Mouse (Mus musculus) ES-E14 (cell line): Measurements from ENCODE around the gene Rbm6. TPM values are rescaled to one million over a fixed set of nuclear protein-coding genes. Genes with fewer than 3 reads are reported as not detected.
A peak's percentile ranks its signal among the peaks of the same experiment; 100 is the strongest.

Source experiments
- DNase-seq: peaks from one replicate; pipeline ENCODE4 v3.0.0-alpha.2; 2013; ENCODE audit warnings: low read depth, low spot score
- H3K27ac ChIP-seq: 2 replicates; pipeline ENCODE4 v1.5.1; 2012; ENCODE audit warnings: low read depth, mild to moderate bottlenecking, low read length, moderate library complexity, mixed read lengths; ENCODE audit not compliant: poor library complexity, insufficient read depth, severe bottlenecking
- H3K36me3 ChIP-seq: 2 replicates; pipeline ENCODE4 v1.6.1; 2012; ENCODE audit warnings: mild to moderate bottlenecking, low read length, moderate library complexity, mixed read lengths; ENCODE audit not compliant: control insufficient read depth, poor library complexity, insufficient read depth, severe bottlenecking
- H3K4me1 ChIP-seq, 2 experiments: fragments of 150-350 bp in 1 of 2; sonication (generic) in 1 of 2; 2 replicates each; pipeline ENCODE4 v1.6.1; 2012; ENCODE audit warnings: low read length in 2 of 2, mild to moderate bottlenecking in 1 of 2, mixed read lengths in 1 of 2; ENCODE audit not compliant: control insufficient read depth in 2 of 2, insufficient read depth in 2 of 2, poor library complexity in 1 of 2
- H3K4me3 ChIP-seq, 2 experiments: fragments of 150-350 bp in 1 of 2; sonication (generic) in 1 of 2; 2 replicates each; pipeline ENCODE4 v1.5.1; 2012; ENCODE audit warnings: low read length in 2 of 2, low read depth in 1 of 2, mild to moderate bottlenecking in 1 of 2, mixed read lengths in 1 of 2; ENCODE audit not compliant: insufficient read depth in 1 of 2, poor library complexity in 1 of 2, severe bottlenecking in 1 of 2
- H3K9ac ChIP-seq: 2 replicates; pipeline ENCODE4 v1.6.1; 2012; ENCODE audit warnings: low read depth, mild to moderate bottlenecking, low read length, mixed read lengths; ENCODE audit not compliant: poor library complexity, insufficient read depth, severe bottlenecking
- H3K9me3 ChIP-seq: fragments of 150-350 bp; sonication (generic); 2 replicates; pipeline ENCODE4 v1.6.1; 2012; ENCODE audit warnings: low read depth, mild to moderate bottlenecking, low read length; ENCODE audit not compliant: control insufficient read depth, insufficient read depth
- CHD2 ChIP-seq: IDR thresholded peaks from 2 replicates; pipeline ENCODE4 v1.6.1; 2014; ENCODE audit warnings: mild to moderate bottlenecking, low read depth, low read length, inconsistent platforms
- HCFC1 ChIP-seq: IDR thresholded peaks from 2 replicates; pipeline ENCODE4 v1.6.1; 2012; ENCODE audit warnings: low read length, inconsistent platforms, borderline replicate concordance; ENCODE audit not compliant: insufficient read depth
- MAFK ChIP-seq: IDR thresholded peaks from 2 replicates; pipeline ENCODE4 v1.6.1; 2014; ENCODE audit warnings: mild to moderate bottlenecking, low read depth, low read length, inconsistent platforms; ENCODE audit not compliant: insufficient read depth
- ZC3H11A ChIP-seq: IDR thresholded peaks from 2 replicates; pipeline ENCODE4 v1.6.1; 2012; ENCODE audit warnings: low read depth, mild to moderate bottlenecking, inconsistent platforms, low read length, borderline replicate concordance
- ZNF384 ChIP-seq: IDR thresholded peaks from 2 replicates; pipeline ENCODE4 v1.6.1; 2012; ENCODE audit warnings: low read depth, low read length, inconsistent platforms
- in situ Hi-C, 2 experiments: fragments of 600-800 bp; cut with MboI; formaldehyde crosslinking; loops; one replicate each; pipeline ENCODE4 v1.15.1; 2025; ENCODE audit warnings: low sequenced_read_pairs in 2 of 2, inconsistent platforms in 1 of 2; ENCODE audit not compliant: unreplicated experiment in 2 of 2
- total RNA-seq: library from RNA; depleted of rRNA; stranded (reverse); fragments of 300-350 nt; gene quantifications from 2 replicates; pipeline ENCODE4 v1.2.3, GENCODE M21; 2012

Gene Rbm6
- total RNA-seq, 1 experiment = 61.8 TPM

GRCm38 (mm10) chr9:107738841-107739202, 134.2 kb downstream of the Rbm6 start:
- Histone ChIP-seq H3K36me3 (peaks cover 38% of the 10 kb centered on the region), H3K9ac (no peak overlapping the region), H3K4me3 (no peak overlapping the region), H3K27ac (no peak overlapping the region), H3K9me3 (no peaks in the 10 kb centered on the region), H3K4me1 (peaks cover 4 to 29% of the 10 kb centered on the region in 2 experiments; a peak in 3 of 4 replicates)
- no peak for TF ChIP-seq ZC3H11A
- no peak for TF ChIP-seq HCFC1
- no peak for TF ChIP-seq MAFK
- no peak for TF ChIP-seq CHD2
- no peak for TF ChIP-seq ZNF384
- in situ Hi-C loops = loop anchor here in 1 of 2 experiments (5.0 kb wide), 1 partner anchor 52 kb away; no protein-coding TSS in a partner anchor
- DNase-seq = no peak

GRCm38 (mm10) chr9:107738020-107738840, 134.8 kb downstream of the Rbm6 start:
- Histone ChIP-seq H3K4me3 (no peak overlapping the region), H3K4me1 (peaks cover 4 to 29% of the 10 kb centered on the region in 2 experiments; a peak in 3 of 4 replicates), H3K27ac (no peak overlapping the region), H3K9me3 (no peaks in the 10 kb centered on the region), H3K36me3 (peaks cover 33% of the 10 kb centered on the region), H3K9ac (no peak overlapping the region)
- TF ChIP-seq ZNF384 = no peak
- TF ChIP-seq HCFC1 = no peak
- no peak for TF ChIP-seq MAFK
- TF ChIP-seq ZC3H11A = peak; percentile 51; the same call in 1 of the 2 replicates
- in situ Hi-C loops = loop anchor here in 1 of 2 experiments (5.0 kb wide), 1 partner anchor 51 kb away; no protein-coding TSS in a partner anchor
- DNase-seq = peak; percentile 82

GRCm38 (mm10) chr9:107736185-107736485, 136.9 kb downstream of the Rbm6 start:
- peaks cover 17% of the 10 kb centered on the region for H3K36me3 ChIP-seq
- no peaks in the 10 kb centered on the region for H3K9me3 ChIP-seq
- DNase-seq = no peak
- H3K4me3 ChIP-seq = no peak overlapping the region
- in situ Hi-C loops = loop anchor here in 1 of 2 experiments (5.0 kb wide), 1 partner anchor 49 kb away; no protein-coding TSS in a partner anchor
- no peak overlapping the region for H3K27ac ChIP-seq
- TF ChIP-seq MAFK (no peak), HCFC1 (no peak), ZC3H11A (no peak), ZNF384 (no peak), CHD2 (no peak)
- H3K4me1 ChIP-seq = peaks cover 4 to 29% of the 10 kb centered on the region in 2 experiments; a peak in 3 of 4 replicates
- H3K9ac ChIP-seq = no peak overlapping the region

GRCm38 (mm10) chr9:107735356-107736184, 137.5 kb downstream of the Rbm6 start:
- H3K4me3 ChIP-seq = no peak overlapping the region
- H3K4me1 ChIP-seq = peaks cover 4 to 29% of the 10 kb centered on the region in 2 experiments; a peak in 3 of 4 replicates

More at GRCm38 (mm10) chr9:107735356-107736184, 137.5 kb downstream of the Rbm6 start:
- Histone ChIP-seq H3K27ac (no peak overlapping the region), H3K9me3 (no peaks in the 10 kb centered on the region), H3K9ac (no peak overlapping the region), H3K36me3 (peaks cover 12% of the 10 kb centered on the region)
- no peak for DNase-seq
- TF ChIP-seq ZC3H11A (no peak), ZNF384 (no peak), MAFK (no peak), CHD2 (no peak), HCFC1 (no peak)
- in situ Hi-C loops = loop anchor here in 1 of 2 experiments (5.0 kb wide), 1 partner anchor 48 kb away; no protein-coding TSS in a partner anchor
